Mouse (Mus musculus) c-Kit-positive CD71-negative TER-119-negative erythroid progenitor cells, embryonic 14.5 days (primary cell): ENCODE measurements at regions not wholly inside any gene's neighbourhood (a gene's known extent, or its start where the extent isn't known, plus 50 kb on each side); places are given as distances from the start of the nearest gene placed in this dataset.

Experiments used
- DNase-seq: peaks from one replicate; pipeline ENCODE4 v3.0.0-alpha.2; 2013; ENCODE audit warnings: low read depth

GRCm38 (mm10) chr15:85660528-85661392 lies 74.0 kb upstream of the Ppara start:
- no peak for DNase-seq

DNA sequence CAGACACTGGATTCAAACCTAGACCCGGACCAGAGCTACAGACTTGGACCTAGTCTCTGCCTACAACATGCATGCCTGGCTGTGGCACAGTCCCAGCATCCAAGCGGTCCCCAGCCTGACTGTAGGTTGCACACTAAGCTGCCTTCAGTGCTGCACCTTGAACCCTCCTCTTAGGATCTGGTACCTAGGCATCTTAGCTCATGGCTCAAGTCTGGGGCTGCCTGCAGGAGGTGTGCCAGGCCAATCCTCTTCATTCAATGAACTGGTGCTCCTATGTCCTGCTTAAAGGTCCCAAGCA lies 73.4 kb upstream of the Ppara start:
- DNase-seq, result no peak

- no peak for DNase-seq
These were observed 73.0 kb upstream of the Ppara start for GRCm38 (mm10) chr15:85661771-85662170.

DNA sequence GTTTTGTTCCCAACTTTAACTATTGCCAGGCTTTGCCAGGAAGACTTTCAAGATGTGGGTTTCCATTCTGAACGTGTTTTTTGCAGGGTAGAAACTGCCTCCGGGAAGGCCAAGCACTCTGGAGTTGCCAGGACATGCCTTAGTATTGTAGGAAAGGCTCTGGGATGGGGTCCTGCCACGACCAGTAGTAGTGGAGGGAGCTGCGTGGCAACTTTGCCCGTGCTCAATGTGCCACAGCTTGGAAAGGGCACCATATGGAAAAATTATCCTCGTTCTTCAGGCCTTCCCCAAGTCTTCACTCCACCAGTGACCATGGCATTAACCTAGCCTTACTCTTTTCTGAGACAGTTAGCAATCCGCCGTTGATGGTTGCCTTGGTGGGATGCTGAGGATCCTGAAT lies 72.5 kb upstream of the Ppara start:
- DNase-seq, result no peak

DNA sequence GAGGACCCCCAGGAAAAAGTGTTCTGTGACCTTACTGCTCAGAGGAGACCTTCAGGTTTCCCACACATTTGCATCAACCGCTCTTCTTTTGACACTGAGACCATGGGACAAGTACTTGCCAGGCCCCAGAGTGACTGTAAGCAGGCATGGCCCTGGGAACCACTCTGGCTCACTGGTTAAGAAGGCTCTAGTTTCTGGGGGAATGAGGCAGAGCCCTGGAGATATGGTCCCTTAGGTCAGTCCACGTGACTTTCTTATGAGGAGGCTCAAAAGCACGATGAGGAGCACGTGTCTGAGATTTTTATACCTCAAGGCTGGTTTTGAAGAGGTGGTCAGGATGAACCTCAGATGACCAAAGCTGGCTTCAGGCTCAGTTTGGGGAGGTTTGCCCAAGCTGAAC lies 72.1 kb upstream of the Ppara start:
- no peak for DNase-seq

GRCm38 (mm10) chr15:85663757-85664431 lies 70.9 kb upstream of the Ppara start:
- no peak for DNase-seq

DNA sequence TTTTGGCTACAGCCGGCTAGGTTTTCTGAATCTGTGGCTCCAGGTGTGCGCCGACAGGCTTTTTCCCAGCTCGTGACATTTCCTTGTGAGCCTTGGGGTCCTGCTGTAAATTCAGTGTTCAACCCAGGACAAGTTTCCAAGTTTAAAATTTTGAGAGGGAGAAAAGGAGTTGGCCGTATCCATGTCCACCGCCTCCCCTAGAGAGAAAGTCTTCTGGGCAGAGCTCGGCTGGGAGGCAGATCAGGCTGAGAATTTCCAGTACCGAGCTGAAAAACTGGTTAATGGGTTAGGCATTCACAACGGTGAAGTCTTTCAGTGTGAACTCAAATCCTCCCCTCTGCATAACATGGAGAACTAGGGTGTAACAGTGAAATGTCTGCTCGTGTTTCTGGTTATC lies 70.4 kb upstream of the Ppara start:
- no peak for DNase-seq

GRCm38 (mm10) chr15:85665181-85665821 lies 69.5 kb upstream of the Ppara start:
- DNase-seq, result no peak

- DNase-seq, result no peak
These were observed 68.3 kb upstream of the Ppara start for GRCm38 (mm10) chr15:85666496-85666895.

GRCm38 (mm10) chr15:85667381-85667791 lies 67.4 kb upstream of the Ppara start:
- DNase-seq, result no peak

DNA sequence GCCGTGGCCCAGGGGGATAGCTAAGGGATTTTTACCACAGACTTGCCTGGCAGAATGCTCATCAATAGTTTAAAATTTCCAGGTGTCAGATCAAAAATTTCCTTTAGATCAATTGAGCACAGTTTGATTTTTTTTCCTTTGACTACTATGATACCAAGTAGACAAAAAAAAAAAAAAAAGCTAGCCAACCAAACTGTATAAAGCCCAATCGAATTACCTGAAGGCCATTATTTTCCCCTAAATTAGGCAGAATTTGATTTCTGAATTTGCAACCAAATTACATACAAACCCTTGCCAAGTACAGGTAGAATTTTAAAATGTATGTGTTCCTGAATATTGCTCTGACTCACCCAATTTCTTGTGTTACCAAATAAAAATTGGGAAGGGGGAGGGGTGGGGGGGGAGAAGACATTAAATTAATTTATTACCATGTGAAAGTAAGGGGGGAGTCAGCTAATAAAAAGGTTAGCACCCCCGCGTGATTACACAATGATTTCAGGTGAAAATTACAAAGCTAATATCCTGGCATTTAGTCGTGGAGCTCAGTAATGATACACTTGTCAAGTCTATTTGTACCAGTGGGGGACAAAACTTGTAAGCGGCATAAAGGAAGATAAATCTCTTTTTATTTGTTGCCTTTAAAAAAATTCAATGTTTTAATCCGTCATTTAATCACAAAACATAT lies 66.7 kb upstream of the Ppara start:
- DNase-seq, result no peak

GRCm38 (mm10) chr15:85668871-85669651 lies 65.7 kb upstream of the Ppara start:
- DNase-seq, result no peak

DNA sequence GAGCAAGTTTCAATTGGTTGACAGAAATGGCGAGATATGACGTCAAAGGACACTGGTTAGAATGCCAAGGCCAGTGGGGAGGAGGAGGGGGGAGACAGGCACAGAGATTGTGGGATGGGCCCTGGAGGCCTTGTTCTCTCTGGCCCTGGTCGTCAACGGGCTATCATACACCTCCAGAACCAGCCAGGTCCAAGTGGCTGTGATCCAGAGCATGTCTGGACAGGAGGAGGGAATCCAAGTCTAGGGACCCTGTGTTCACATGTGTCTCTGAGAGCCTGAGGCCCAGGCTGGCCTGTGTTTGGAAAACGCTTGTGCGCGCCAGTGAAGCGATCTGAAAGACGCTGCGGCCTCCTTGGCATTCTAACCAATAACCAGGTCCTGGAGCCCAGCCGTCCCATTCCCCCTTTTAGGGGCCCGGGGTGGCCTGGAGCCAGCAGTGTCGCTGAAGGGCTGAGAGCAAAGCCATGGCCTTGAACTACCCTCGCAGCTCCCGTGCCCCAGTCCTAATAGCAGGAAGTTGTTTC lies 65.1 kb upstream of the Ppara start:
- no peak for DNase-seq

- DNase-seq, result no peak
These were observed 64.5 kb upstream of the Ppara start for GRCm38 (mm10) chr15:85670176-85670788.

GRCm38 (mm10) chr15:85670789-85671700 lies 63.7 kb upstream of the Ppara start:
- DNase-seq, result no peak

DNA sequence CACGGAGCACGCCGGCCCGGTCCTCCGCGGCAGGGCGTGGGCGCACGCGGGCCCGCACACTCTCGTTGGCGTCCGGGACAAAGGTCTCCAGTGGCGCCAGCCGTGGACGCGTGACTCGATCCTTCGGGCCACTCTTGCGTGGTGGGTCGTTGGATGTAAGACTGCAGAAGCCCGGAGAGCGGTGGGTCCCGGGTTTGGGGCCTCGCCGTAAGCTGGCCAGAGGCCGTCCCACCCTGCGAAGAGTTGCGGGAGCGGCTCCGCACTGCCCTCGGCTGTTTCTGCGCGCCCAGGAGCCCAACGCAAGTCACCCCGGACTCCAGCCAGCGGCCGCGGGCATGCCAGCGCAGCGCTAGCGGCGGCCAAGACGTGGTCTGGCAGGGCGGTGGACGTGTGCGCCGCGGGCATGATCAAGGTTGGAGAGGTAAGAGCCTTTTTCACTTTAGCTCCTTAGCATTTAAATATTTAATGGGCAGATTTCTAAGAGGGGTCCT lies 63.0 kb upstream of the Ppara start:
- DNase-seq, result no peak

DNA sequence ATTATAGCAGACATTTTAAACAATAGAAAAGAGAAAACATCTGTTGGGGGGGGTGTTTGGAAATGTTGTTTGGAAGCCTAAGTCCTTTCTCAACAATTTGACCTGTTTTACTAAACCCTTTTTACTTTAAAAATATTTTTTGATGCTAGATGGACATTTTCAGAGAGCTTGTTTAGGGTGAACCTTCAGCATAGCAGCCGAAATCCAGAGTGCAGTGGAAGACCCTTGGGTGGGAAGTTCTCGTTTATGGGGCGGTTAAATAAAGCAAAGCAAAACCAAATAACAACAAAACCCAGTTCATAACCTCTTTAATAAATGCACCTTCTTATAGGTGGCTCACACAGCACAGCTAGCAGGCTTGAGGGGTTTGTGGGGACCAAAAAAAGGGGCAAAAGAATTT lies 62.4 kb upstream of the Ppara start:
- no peak for DNase-seq

DNA sequence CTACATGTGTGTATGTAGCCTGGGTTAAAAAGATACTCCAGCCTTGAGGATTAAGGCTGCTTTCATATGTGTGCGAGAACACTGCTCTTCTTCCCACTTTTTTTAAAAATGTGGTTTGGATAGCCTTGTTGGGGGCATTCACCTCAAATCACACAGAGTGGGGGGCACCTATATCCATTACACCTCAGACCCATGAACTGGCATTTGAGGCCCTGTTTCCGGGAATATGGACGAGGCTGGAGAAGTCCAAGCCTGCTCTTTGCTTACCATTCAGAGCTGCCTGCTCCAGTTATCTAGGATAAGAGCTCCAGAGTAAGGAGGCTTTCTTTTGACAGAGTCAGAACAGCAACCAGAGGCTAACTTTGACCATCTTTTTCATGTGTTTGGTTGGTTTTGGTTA lies 61.9 kb upstream of the Ppara start:
- DNase-seq, result no peak

GRCm38 (mm10) chr15:85673506-85673905 lies 61.3 kb upstream of the Ppara start:
- DNase-seq, result no peak
